Mouse (Mus musculus) embryonic fibroblast, embryonic 13.5 days (primary cell): ENCODE measurements around the gene Ubxn10.

Experiments
- CTCF ChIP-seq: IDR thresholded peaks from 2 replicates; pipeline ENCODE4 v1.5.1; 2011; ENCODE audit warnings: mild to moderate bottlenecking, control low read depth, low read length, moderate library complexity, borderline replicate concordance; ENCODE audit not compliant: insufficient read depth
- POLR2A ChIP-seq: IDR thresholded peaks from 2 replicates; pipeline ENCODE4 v1.6.1; 2011; ENCODE audit warnings: low read depth, mild to moderate bottlenecking, control low read depth, low read length, moderate library complexity

- no peak for TF ChIP-seq CTCF
- TF ChIP-seq POLR2A = no peak
These were observed 8.9 kb upstream of the Ubxn10 start for GRCm38 (mm10) chr4:138745884-138746283.
